Mouse (Mus musculus) forebrain, embryonic 11.5 days (tissue): Measurements from ENCODE around the gene Abi3. TPM values are rescaled to one million over a fixed set of nuclear protein-coding genes. Genes with fewer than 3 reads are reported as not detected.
"Not testable (repeated sequence)": the region's sequence is repeated elsewhere in the genome, so short reads cannot be mapped to it uniquely, and the experiment has no call there.

Source experiments
- ATAC-seq: fragments of 200-750 bp; cut with Nextera tagmentation; replicated peaks from 2 replicates; pipeline ENCODE4 v1.8.0; 2017; ENCODE audit warnings: moderate TSS enrichment; ENCODE audit not compliant: low FRiP score
- DNase-seq: peaks from one replicate; pipeline ENCODE4 v3.0.0-alpha.2; 2017; ENCODE audit warnings: low spot score
- H3K27ac ChIP-seq: fragments of 300-500 bp; sonication (generic); 2 replicates; pipeline ENCODE4 v1.5.1; 2014; ENCODE audit warnings: low read depth, low read length
- H3K27me3 ChIP-seq: fragments of 300-500 bp; sonication (generic); 2 replicates; pipeline ENCODE4 v1.6.1; 2014; ENCODE audit warnings: mild to moderate bottlenecking, low read length, mixed read lengths; ENCODE audit not compliant: control insufficient read depth, insufficient read depth
- H3K36me3 ChIP-seq: fragments of 300-500 bp; sonication (generic); 2 replicates; pipeline ENCODE4 v1.6.1; 2014; ENCODE audit warnings: mild to moderate bottlenecking, low read length, moderate library complexity, mixed read lengths; ENCODE audit not compliant: control insufficient read depth, insufficient read depth
- H3K4me1 ChIP-seq: fragments of 300-500 bp; sonication (generic); replicated peaks from 2 replicates; pipeline ENCODE4 v1.6.1; 2014; ENCODE audit warnings: low read length, mixed read lengths; ENCODE audit not compliant: control insufficient read depth, insufficient read depth
- H3K4me2 ChIP-seq: fragments of 300-500 bp; sonication (generic); 2 replicates; pipeline ENCODE4 v1.6.1; 2014; ENCODE audit warnings: low read depth, mild to moderate bottlenecking, low read length, moderate library complexity, mixed read lengths; ENCODE audit not compliant: severe bottlenecking
- H3K4me3 ChIP-seq: fragments of 300-500 bp; sonication (generic); 2 replicates; pipeline ENCODE4 v1.5.1; 2014; ENCODE audit warnings: low read depth, low read length
- H3K9ac ChIP-seq: fragments of 300-500 bp; sonication (generic); 2 replicates; pipeline ENCODE4 v1.6.1; 2014; ENCODE audit warnings: low read length
- H3K9me3 ChIP-seq: fragments of 300-500 bp; sonication (generic); 2 replicates; pipeline ENCODE4 v1.6.1; 2016; ENCODE audit warnings: low read length, mixed read lengths; ENCODE audit not compliant: control insufficient read depth
- WGBS: fragments of 180-500 bp; shearing (Covaris S2); extraction: QIAGEN DNeasy Blood & Tissue Kit; methylation state at CpG from one replicate; pipeline ENCODE4 v1.1.7; 2014; 5-methylcytosine and 5-hydroxymethylcytosine counted together
- polyA plus RNA-seq: library from polyadenylated mRNA; unstranded; fragments of >200 nt; fragmentation: Nextera tagmentation; extraction: Ambion mirVana; gene quantifications from 2 replicates; pipeline ENCODE4 v1.2.1, GENCODE M21; 2014

Abi3 gene
- 0.97 and 1.1 TPM in 2 replicates for polyA plus RNA-seq

DNA sequence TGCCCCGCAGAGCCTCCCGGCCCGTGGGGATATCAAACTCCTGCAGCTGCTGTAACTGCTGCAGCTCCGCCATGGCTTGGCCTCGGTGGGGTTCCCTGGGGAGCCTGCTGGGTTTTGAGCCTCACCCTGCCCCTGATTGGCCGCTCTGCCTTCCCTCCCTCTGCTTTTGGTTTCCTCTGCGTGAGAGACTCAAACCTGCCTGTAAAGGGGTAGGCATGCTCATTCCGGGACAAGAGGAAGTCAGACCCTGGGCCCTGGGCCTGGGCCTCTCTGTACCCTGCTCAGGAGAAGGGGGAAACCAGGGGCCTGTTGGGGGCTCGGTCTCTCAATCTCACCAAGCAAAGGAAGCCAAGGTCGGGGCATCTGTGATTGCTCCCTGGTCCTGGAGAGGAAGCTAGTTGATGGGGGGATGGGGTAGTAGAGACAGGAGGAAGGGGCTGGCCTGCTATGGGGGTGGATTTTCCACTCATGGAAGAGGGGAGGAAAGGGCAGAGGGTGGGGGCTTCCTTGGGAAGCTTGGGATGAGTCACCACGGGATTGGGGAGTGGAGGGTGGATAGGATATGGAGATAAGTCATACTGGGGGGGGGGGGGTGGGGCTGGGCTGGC lies at the start of gene Abi3:
Abi3 (minus strand) TSS at position 403 of the 608 bp plus-strand sequence.
- Histone ChIP-seq H3K4me2 (no peak within 1 kb of the TSS), H3K4me3 (no peak within 1 kb of the TSS), H3K4me1 (no peaks in the 10 kb centered on the region), H3K9me3 (no peaks in the 10 kb centered on the region), H3K9ac (no peak within 1 kb of the TSS), H3K36me3 (no peaks in the 10 kb centered on the region), H3K27me3 (peaks cover 2% of the 10 kb centered on the region), H3K27ac (no peak within 1 kb of the TSS)
- no peak for ATAC-seq
- no peak for DNase-seq
- 14% methylated on average over 11 of the region's 11 CpGs for WGBS

- ATAC-seq, result no peak
- 79% methylated on average over 2 of the region's 2 CpGs for WGBS
- no peak overlapping the region for H3K4me3 ChIP-seq
These were observed 48.3 kb upstream of the Abi3 start for GRCm38 (mm10) chr11:95890462-95891051.

GRCm38 (mm10) chr11:95879861-95880260 lies 37.6 kb upstream of the Abi3 start:
- H3K4me3 ChIP-seq, H3K27ac ChIP-seq, H3K4me1 ChIP-seq, H3K36me3 ChIP-seq, H3K9me3 ChIP-seq, ATAC-seq, DNase-seq, H3K27me3 ChIP-seq, H3K9ac ChIP-seq, H3K4me2 ChIP-seq: not testable (repeated sequence)
- 85% methylated on average over 2 of the region's 2 CpGs for WGBS

More at GRCm38 (mm10) chr11:95890462-95891051, 48.3 kb upstream of the Abi3 start:
- Histone ChIP-seq H3K27ac (no peak overlapping the region), H3K36me3 (no peaks in the 10 kb centered on the region), H3K9ac (no peak overlapping the region), H3K9me3 (no peaks in the 10 kb centered on the region), H3K4me1 (no peaks in the 10 kb centered on the region), H3K27me3 (no peaks in the 10 kb centered on the region), H3K4me2 (no peak overlapping the region)
- no peak for DNase-seq

GRCm38 (mm10) chr11:95876296-95876695 lies 34.0 kb upstream of the Abi3 start:
- Histone ChIP-seq H3K4me2 (no peak overlapping the region), H3K27ac (no peak overlapping the region), H3K9ac (no peak overlapping the region), H3K27me3 (no peaks in the 10 kb centered on the region), H3K36me3 (no peaks in the 10 kb centered on the region), H3K9me3 (no peaks in the 10 kb centered on the region), H3K4me3 (no peak overlapping the region), H3K4me1 (no peaks in the 10 kb centered on the region)
- 17% methylated on average over 7 of the region's 7 CpGs for WGBS
- DNase-seq, result peak; percentile 88
- no peak for ATAC-seq

DNA sequence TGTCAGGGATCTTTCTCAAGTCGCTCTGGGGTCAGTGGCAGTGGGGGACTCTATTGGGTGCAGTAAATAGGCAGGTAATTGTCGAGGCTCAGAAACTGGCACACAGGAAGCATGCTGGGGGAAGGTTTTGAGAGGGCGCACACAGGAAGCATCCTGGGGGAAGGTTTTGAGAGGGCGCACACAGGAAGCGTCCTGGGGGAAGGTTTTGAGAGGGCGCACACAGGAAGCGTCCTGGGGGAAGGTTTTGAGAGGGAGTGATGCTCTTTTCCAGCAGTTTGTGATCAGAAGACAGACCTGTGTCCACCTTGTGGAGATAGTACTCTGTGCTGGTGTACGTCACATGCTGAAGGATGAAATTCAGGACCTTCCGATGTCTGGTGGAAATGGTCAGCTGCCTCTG lies 33.5 kb upstream of the Abi3 start:
- H3K9me3 ChIP-seq, result no peaks in the 10 kb centered on the region
- no peak overlapping the region for H3K4me2 ChIP-seq
- ATAC-seq, result no peak
- H3K27me3 ChIP-seq, result no peaks in the 10 kb centered on the region
- H3K36me3 ChIP-seq, result no peaks in the 10 kb centered on the region
- no peak overlapping the region for H3K27ac ChIP-seq
- no peak overlapping the region for H3K9ac ChIP-seq
- no peaks in the 10 kb centered on the region for H3K4me1 ChIP-seq
- no peak overlapping the region for H3K4me3 ChIP-seq
- no peak for DNase-seq
- WGBS, result 28% methylated on average over 9 of the region's 9 CpGs

- Histone ChIP-seq H3K4me2 (no peak overlapping the region), H3K27ac (no peak overlapping the region), H3K36me3 (no peaks in the 10 kb centered on the region), H3K9ac (no peak overlapping the region), H3K4me1 (no peaks in the 10 kb centered on the region), H3K4me3 (no peak overlapping the region), H3K9me3 (no peaks in the 10 kb centered on the region), H3K27me3 (no peaks in the 10 kb centered on the region)
- no peak for ATAC-seq
- 75% methylated on average over 6 of the region's 6 CpGs for WGBS
- no peak for DNase-seq
These were observed 27.7 kb upstream of the Abi3 start for GRCm38 (mm10) chr11:95869918-95870470.

DNA sequence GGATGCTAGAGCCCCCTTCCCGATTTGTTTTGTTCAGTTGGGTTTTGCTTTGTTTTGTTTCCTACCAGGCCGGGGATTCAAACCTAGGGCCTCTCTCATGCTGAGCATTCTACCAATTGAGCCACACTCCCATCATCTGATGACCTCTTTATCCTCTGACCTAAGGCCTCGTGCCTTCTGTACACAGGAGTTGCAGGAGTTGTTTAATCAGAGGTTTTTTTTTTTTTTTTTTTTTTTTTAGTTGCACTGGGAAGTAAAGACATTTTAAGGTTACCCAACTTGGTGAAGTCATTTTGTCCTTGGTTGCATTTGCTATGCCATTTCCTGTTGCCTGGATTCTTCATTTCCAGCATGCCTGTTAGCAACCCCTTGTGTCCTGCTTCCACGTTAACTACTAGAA lies 27.2 kb upstream of the Abi3 start:
- H3K9me3 ChIP-seq, result no peaks in the 10 kb centered on the region
- H3K27ac ChIP-seq, result no peak overlapping the region
- no peaks in the 10 kb centered on the region for H3K4me1 ChIP-seq
- H3K4me2 ChIP-seq, result no peak overlapping the region
- WGBS, result 80% methylated on average over 4 of the region's 4 CpGs
- no peak for ATAC-seq
- no peak overlapping the region for H3K9ac ChIP-seq
- no peak overlapping the region for H3K4me3 ChIP-seq
- DNase-seq, result no peak
- H3K27me3 ChIP-seq, result no peaks in the 10 kb centered on the region
- no peaks in the 10 kb centered on the region for H3K36me3 ChIP-seq

DNA sequence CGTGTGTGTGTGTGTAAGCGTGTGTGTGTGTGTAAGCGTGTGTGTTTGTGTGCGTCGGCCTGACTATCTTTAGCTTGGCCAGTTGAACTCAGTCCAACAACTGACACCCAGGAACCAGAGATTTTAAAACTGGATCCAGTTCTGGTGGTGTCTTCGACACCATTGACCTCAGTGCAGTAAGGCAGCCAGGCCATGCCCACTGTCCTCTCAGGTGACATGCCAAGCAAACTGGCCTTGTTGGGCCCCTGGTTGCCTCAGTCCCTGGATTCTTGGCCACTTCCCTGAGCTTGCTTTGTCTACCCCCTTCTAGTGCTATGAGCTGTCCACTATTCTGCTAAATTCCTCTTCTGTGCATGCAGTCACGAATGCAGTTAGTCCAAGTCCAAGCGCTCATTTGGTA lies 19.1 kb upstream of the Abi3 start:
- Histone ChIP-seq H3K4me1 (peaks cover 4% of the 10 kb centered on the region; the same call in 1 of the 2 replicates), H3K27ac (no peak overlapping the region), H3K9ac (no peak overlapping the region), H3K4me2 (no peak overlapping the region), H3K4me3 (no peak overlapping the region), H3K36me3 (no peaks in the 10 kb centered on the region), H3K9me3 (no peaks in the 10 kb centered on the region), H3K27me3 (no peaks in the 10 kb centered on the region)
- WGBS, result 96% methylated on average over 8 of the region's 8 CpGs
- ATAC-seq (no peak), DNase-seq (no peak)
